Mouse (Mus musculus): Measurements from ENCODE around the gene Tpgs1.

Tpgs1 gene

GRCm38 (mm10) chr10:79666493-79666892 lies 2.7 kb upstream of the Tpgs1 start:
- no peak for DNase-seq (ENCODE audit: extremely low read depth, insufficient read length, low spot score)

DNA sequence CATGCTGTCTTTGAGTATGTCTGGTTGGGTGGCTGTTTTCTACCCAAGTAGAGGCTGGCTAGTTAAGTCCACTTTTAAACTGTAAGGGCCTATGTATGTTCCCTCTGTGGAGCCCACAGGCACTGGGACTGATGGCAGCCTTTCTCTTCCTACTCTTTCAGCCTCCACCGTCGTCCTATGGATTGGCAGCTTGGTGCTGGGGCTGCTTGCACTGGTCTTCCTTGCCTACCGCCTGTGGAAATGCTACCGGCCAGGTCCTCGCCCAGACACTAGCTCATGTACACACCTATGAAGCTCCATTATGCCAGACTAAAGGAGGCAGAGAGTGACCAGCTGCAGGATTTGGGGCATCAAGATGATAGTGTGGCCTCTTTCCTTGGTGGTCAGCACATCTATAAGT lies 1.1 kb upstream of the Tpgs1 start:
- no peak for DNase-seq (ENCODE audit: extremely low read depth, insufficient read length, low spot score)

GRCm38 (mm10) chr10:79669576-79670057 lies 448 bp downstream of the Tpgs1 start:
- DNase-seq (ENCODE audit: extremely low read depth, insufficient read length, low spot score), result peak; percentile 81

GRCm38 (mm10) chr10:79670071-79670888 lies 1.1 kb downstream of the Tpgs1 start:
- DNase-seq (ENCODE audit: extremely low read depth, insufficient read length, low spot score), result no peak

- DNase-seq (ENCODE audit: extremely low read depth, insufficient read length, low spot score), result no peak
Observed at GRCm38 (mm10) chr10:79671396-79672087, 2.4 kb downstream of the Tpgs1 start.

GRCm38 (mm10) chr10:79672088-79672455 lies 2.9 kb downstream of the Tpgs1 start:
- DNase-seq (ENCODE audit: extremely low read depth, insufficient read length, low spot score), result no peak

DNA sequence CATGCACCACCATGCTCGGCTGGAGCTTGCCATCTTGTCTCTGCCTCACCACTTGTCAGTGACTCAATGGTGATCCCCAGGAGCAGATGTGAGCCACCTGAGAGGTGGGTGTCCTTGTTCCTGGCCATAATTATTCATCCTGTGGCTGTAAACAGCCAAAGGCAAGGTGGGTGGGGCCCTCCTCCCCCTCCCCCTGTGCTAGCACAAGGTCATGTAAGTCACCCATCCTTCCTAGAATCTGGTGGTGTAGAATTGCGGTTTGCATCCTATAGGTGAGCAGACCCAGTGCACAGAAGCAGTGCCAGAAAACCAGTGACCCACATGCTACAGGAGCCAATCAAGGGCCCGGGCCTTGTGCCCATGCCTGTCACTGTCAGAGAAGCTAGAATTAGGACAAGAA lies 3.9 kb downstream of the Tpgs1 start:
- DNase-seq (ENCODE audit: extremely low read depth, insufficient read length, low spot score), result no peak

DNA sequence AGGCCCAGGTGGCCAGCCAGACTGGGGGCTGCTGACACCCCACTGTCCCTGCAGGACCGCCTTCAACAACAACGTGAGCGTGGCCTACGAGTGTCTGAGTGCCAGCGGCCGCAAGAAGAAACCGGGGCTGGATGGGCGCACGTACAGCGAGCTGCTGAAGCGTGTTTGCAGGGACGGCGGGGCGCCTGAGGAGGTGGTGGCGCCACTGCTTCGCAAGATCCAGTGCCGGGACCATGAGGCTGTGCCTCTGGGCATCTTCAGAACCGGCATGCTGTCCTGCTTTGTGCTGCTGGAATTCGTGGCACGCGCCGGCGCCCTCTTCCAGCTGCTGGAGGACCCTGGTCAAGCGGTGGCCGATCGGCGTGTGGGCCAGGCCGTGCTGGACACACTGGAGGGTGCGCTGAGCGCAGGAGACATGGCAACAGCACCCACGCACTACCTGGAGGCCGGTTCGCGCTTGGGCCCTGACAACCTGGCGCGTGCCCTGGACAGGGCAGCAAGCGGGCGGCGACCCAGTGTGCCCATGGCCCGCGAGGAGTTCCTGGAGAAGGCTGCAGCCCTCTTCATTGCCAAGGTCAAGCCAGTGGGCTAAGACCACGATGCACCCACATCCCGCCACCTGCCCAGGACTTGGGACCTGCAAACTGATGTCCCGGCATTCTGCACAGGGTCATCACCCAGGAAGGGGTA lies 6.3 kb downstream of the Tpgs1 start:
- DNase-seq (ENCODE audit: extremely low read depth, insufficient read length, low spot score), result no peak

GRCm38 (mm10) chr10:79680606-79681495 lies 11.7 kb downstream of the Tpgs1 start:
- DNase-seq (ENCODE audit: extremely low read depth, insufficient read length, low spot score), result no peak

- DNase-seq (ENCODE audit: extremely low read depth, insufficient read length, low spot score), result peak; percentile 100
Observed at GRCm38 (mm10) chr10:79681591-79682245, 12.5 kb downstream of the Tpgs1 start, which contains the start of gene Cdc34. Gene Cdc34, plus strand, starts transcription at chr10:79682195.

- DNase-seq (ENCODE audit: extremely low read depth, insufficient read length, low spot score), result peak; percentile 58
Observed at GRCm38 (mm10) chr10:79682551-79682915, 13.4 kb downstream of the Tpgs1 start.

- DNase-seq (ENCODE audit: extremely low read depth, insufficient read length, low spot score), result peak; percentile 75
Observed at GRCm38 (mm10) chr10:79682916-79683582, 13.9 kb downstream of the Tpgs1 start.

GRCm38 (mm10) chr10:79683726-79684640 lies 14.8 kb downstream of the Tpgs1 start:
- peak; percentile 70 for DNase-seq (ENCODE audit: extremely low read depth, insufficient read length, low spot score)

DNA sequence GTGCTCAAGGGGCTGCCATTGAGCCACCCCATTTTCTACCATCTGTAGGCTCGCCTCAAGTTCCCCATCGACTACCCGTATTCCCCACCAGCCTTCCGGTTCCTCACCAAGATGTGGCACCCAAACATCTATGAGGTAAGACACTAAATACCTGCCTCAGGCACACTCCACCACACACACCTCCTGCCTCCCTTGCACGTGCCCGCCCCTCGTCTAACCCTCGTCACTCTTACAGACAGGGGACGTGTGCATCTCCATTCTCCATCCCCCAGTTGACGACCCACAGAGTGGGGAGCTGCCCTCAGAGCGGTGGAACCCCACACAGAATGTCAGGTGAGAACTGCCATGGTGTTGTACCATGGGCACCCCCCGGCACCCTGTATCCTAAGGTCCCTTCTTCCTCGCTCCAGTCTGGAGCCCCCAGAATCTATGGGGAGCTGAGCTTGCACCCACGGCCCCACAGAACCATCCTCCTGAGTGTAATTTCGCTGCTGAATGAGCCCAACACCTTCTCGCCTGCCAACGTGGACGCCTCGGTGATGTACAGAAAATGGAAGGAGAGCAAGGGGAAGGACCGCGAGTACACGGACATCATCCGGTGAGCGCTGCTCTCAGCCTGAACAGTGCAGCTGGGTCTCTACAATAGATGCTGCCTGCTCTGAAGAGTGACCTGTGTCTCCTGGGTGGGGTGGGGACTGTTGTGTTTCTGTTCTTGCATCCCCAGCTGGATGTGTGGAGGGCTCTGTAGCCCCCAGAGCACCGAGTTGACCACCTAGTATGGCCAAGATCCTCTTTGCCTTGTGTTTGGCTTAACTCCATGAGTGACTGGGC lies 15.8 kb downstream of the Tpgs1 start:
- DNase-seq (ENCODE audit: extremely low read depth, insufficient read length, low spot score), result no peak

GRCm38 (mm10) chr10:79686219-79686618 lies 17.1 kb downstream of the Tpgs1 start:
- no peak for DNase-seq (ENCODE audit: extremely low read depth, insufficient read length, low spot score)

DNA sequence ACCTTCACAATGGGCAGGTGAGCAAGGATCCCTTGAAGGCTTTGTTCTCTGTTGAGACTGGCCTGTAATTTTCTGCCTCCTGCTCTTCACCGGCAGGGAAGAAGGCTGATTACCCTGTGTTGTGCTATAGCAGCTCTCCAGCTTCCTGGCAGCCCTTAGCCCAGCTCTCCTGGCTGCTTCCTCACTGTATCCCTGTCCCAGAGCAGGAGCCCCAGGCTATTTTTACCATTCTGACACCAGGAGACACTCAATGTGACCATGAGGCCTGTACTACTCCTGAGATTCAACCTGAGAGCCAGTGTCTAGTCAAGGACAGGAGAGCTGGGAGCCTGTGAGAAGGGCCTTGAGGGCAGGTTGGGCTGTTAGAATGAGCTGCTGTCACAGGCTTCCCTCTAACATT lies 17.5 kb downstream of the Tpgs1 start:
- DNase-seq (ENCODE audit: extremely low read depth, insufficient read length, low spot score), result no peak

- DNase-seq (ENCODE audit: extremely low read depth, insufficient read length, low spot score), result no peak
Observed at GRCm38 (mm10) chr10:79687513-79687912, 18.3 kb downstream of the Tpgs1 start.
